In genomic region chr6:147092136-147092535, GRCm38 (mm10) we compare ENCODE assay signal across 8 mouse cellular contexts. TPM values are rescaled to one million over a fixed set of nuclear protein-coding genes. Genes with fewer than 3 reads are reported as not detected.
A peak's percentile ranks its signal among the peaks of the same experiment; 100 is the strongest.
DNase-seq lines count a peak whose midpoint lies in the region; ATAC-seq and TF ChIP-seq lines count a peak whose summit lies in the region.

No protein-coding gene starts in this region.

- in situ Hi-C loops in ES-E14 (cut with MboI; ENCODE audit: low sequenced_read_pairs in 2 of 2, unreplicated experiment in 2 of 2): no loop called here

- peaks cover 10% of the 10 kb centered on the region; the same call in 1 of the 2 replicates for H3K27me3 ChIP-seq in heart, embryonic 12.5 days (replicated peaks)
- peaks cover 22% of the 10 kb centered on the region for H3K27me3 ChIP-seq in kidney, embryonic 15.5 days
- peaks cover 15% of the 10 kb centered on the region; the same call in 1 of the 2 replicates for H3K27me3 ChIP-seq in liver, embryonic 12.5 days (replicated peaks)
- no peaks in the 10 kb centered on the region for H3K27me3 ChIP-seq in neural tube, embryonic 14.5 days (ENCODE audit: control insufficient read depth, insufficient read depth, low read length)

- ATAC-seq in erythroblast, adult 5-6 weeks (replicated peaks; ENCODE audit: low FRiP score, poor library complexity, severe bottlenecking): 0 out of 2 replicates have a peak, but pooled peaks have one; percentile 15
- ATAC-seq in heart, embryonic 12.5 days (ENCODE audit: insufficient number of reproducible peaks, low FRiP score): 0 out of 2 replicates have a peak, but pooled peaks have one; percentile 18
- 0 out of 2 replicates have a peak, but pooled peaks have one; percentile 6 for ATAC-seq in kidney, embryonic 15.5 days (replicated peaks; ENCODE audit: low FRiP score)
- ATAC-seq in liver, embryonic 12.5 days: peak; percentile 11; the same call in 1 of the 2 replicates
- peak; percentile 9 for ATAC-seq in neural tube, embryonic 14.5 days (ENCODE audit: low read depth)

- H3K4me2 ChIP-seq in heart, embryonic 12.5 days: peak overlapping the region; percentile 98
- H3K4me2 ChIP-seq in kidney, embryonic 15.5 days: peak overlapping the region; percentile 98
- H3K4me2 ChIP-seq in liver, embryonic 12.5 days: peak overlapping the region; percentile 86
- H3K4me2 ChIP-seq in neural tube, embryonic 14.5 days (ENCODE audit: low read depth, low read length): peak overlapping the region; percentile 95

- no peak for DNase-seq in ES-E14 (ENCODE audit: low read depth, low spot score)
- peak; percentile 76 for DNase-seq in brain, adult 2 months (ENCODE audit: low read depth, low spot score)
- no peak for DNase-seq in spleen, postnatal 14 days (ENCODE audit: low spot score in 2 of 2)

- H3K9me3 ChIP-seq in ES-E14 (ENCODE audit: control insufficient read depth, insufficient read depth, low read depth, low read length): no peaks in the 10 kb centered on the region
- H3K9me3 ChIP-seq in heart, embryonic 12.5 days (replicated peaks): no peaks in the 10 kb centered on the region
- H3K9me3 ChIP-seq in kidney, embryonic 15.5 days (replicated peaks): no peaks in the 10 kb centered on the region
- no peaks in the 10 kb centered on the region for H3K9me3 ChIP-seq in liver, embryonic 12.5 days (replicated peaks)
- H3K9me3 ChIP-seq in neural tube, embryonic 14.5 days (ENCODE audit: control insufficient read depth, low read length): no peaks in the 10 kb centered on the region

- 2% methylated on average over 15 of the region's 15 CpGs for WGBS in heart, embryonic 12.5 days
- WGBS in kidney, embryonic 15.5 days: 2% methylated on average over 15 of the region's 15 CpGs
- WGBS in liver, embryonic 12.5 days (ENCODE audit: insufficient replicate concordance): 3% methylated on average over 15 of the region's 15 CpGs
- WGBS in neural tube, embryonic 14.5 days: 1% methylated on average over 14 of the region's 15 CpGs

- 0 out of 2 replicates have a peak overlapping the region, but pooled peaks have one; percentile 11 for H3K27ac ChIP-seq in ES-E14 (ENCODE audit: insufficient read depth, low read depth, low read length, poor library complexity, severe bottlenecking)
- peak overlapping the region; percentile 72; the same call in 1 of the 2 replicates for H3K27ac ChIP-seq in heart, embryonic 12.5 days (ENCODE audit: poor library complexity, severe bottlenecking)
- peak overlapping the region; percentile 87 for H3K27ac ChIP-seq in kidney, embryonic 15.5 days
- peak overlapping the region; percentile 73 for H3K27ac ChIP-seq in liver, embryonic 12.5 days
- H3K27ac ChIP-seq in neural tube, embryonic 14.5 days (ENCODE audit: low read depth, low read length): peak overlapping the region; percentile 88

- H3K36me3 ChIP-seq in ES-E14 (ENCODE audit: control insufficient read depth, insufficient read depth, low read length, poor library complexity, severe bottlenecking): peaks cover 7% of the 10 kb centered on the region
- H3K36me3 ChIP-seq in heart, embryonic 12.5 days: peaks cover 22% of the 10 kb centered on the region
- peaks cover 21% of the 10 kb centered on the region for H3K36me3 ChIP-seq in kidney, embryonic 15.5 days
- peaks cover 23% of the 10 kb centered on the region for H3K36me3 ChIP-seq in liver, embryonic 12.5 days
- no peaks in the 10 kb centered on the region for H3K36me3 ChIP-seq in neural tube, embryonic 14.5 days (ENCODE audit: control insufficient read depth, insufficient read depth, low read length)

- peak overlapping the region; percentile 73 to 87 for H3K4me3 ChIP-seq in ES-E14 (ENCODE audit: insufficient read depth in 1 of 2, low read depth in 1 of 2, low read length in 2 of 2, poor library complexity in 1 of 2, severe bottlenecking in 1 of 2)
- H3K4me3 ChIP-seq in heart, embryonic 12.5 days: peak overlapping the region; percentile 81
- H3K4me3 ChIP-seq in kidney, embryonic 15.5 days (replicated peaks): peak overlapping the region; percentile 87
- peak overlapping the region; percentile 77 for H3K4me3 ChIP-seq in liver, embryonic 12.5 days
- peak overlapping the region; percentile 80 for H3K4me3 ChIP-seq in neural tube, embryonic 14.5 days (ENCODE audit: low read depth, low read length)

- peak overlapping the region; percentile 79 for H3K9ac ChIP-seq in ES-E14 (ENCODE audit: insufficient read depth, low read depth, low read length, poor library complexity, severe bottlenecking)
- H3K9ac ChIP-seq in heart, embryonic 12.5 days: peak overlapping the region; percentile 91
- peak overlapping the region; percentile 81 for H3K9ac ChIP-seq in kidney, embryonic 15.5 days
- peak overlapping the region; percentile 77 for H3K9ac ChIP-seq in liver, embryonic 12.5 days
- peak overlapping the region; percentile 92 for H3K9ac ChIP-seq in neural tube, embryonic 14.5 days (replicated peaks; ENCODE audit: low read depth, low read length)

- H3K4me1 ChIP-seq in ES-E14 (ENCODE audit: control insufficient read depth in 2 of 2, insufficient read depth in 2 of 2, low read length in 2 of 2, poor library complexity in 1 of 2): peaks cover under 1 to 11% of the 10 kb centered on the region in 2 experiments; a peak in 1 of 4 replicates
- H3K4me1 ChIP-seq in heart, embryonic 12.5 days (replicated peaks): peaks cover 30% of the 10 kb centered on the region
- H3K4me1 ChIP-seq in kidney, embryonic 15.5 days: peaks cover 27% of the 10 kb centered on the region
- peaks cover 31% of the 10 kb centered on the region for H3K4me1 ChIP-seq in liver, embryonic 12.5 days
- H3K4me1 ChIP-seq in neural tube, embryonic 14.5 days (ENCODE audit: control insufficient read depth, insufficient read depth, low read length): peaks cover 17% of the 10 kb centered on the region

TF ChIP-seq in ES-E14, 5 proteins besides CTCF, POLR2A, EP300 and RAD21:
- TF ChIP-seq ZC3H11A (IDR thresholded peaks at IDR 0.05; ENCODE audit: borderline replicate concordance, low read depth, low read length): no peak
- TF ChIP-seq MAFK (IDR thresholded peaks at IDR 0.05; ENCODE audit: insufficient read depth, low read depth, low read length): no peak
- TF ChIP-seq ZNF384 (IDR thresholded peaks at IDR 0.05; ENCODE audit: low read depth, low read length): no peak
- no peak for TF ChIP-seq HCFC1 (IDR thresholded peaks at IDR 0.05; ENCODE audit: borderline replicate concordance, insufficient read depth, low read length)
- TF ChIP-seq CHD2 (IDR thresholded peaks at IDR 0.05; ENCODE audit: low read depth, low read length): no peak
TF ChIP-seq in ES-E14: peak in this region for 0.

RNA-seq across cellular contexts. Expression of gene Klhl42, which starts 1.0 kb away (rescaled TPM):
- 9.1 and 16.4 TPM in 2 replicates for total RNA-seq in ES-E14 (2012; rRNA removed)
- 1.5 and 2.9 TPM in 2 replicates for total RNA-seq in erythroblast, adult 5-6 weeks (2015; ENCODE audit: low replicate concordance)
- 0.98 and 1.2 TPM in 2 replicates for total RNA-seq in erythroblast, adult 5-6 weeks (2017; ENCODE audit: low replicate concordance)
- 7.4 and 7.9 TPM in 2 replicates for polyA plus RNA-seq in heart, embryonic 12.5 days (2016; fragmentation: Nextera tagmentation; extraction: Ambion mirVana)
- polyA plus RNA-seq in kidney, embryonic 15.5 days (2015; fragmentation: Nextera tagmentation; extraction: Ambion mirVana): 6.4 and 6.5 TPM in 2 replicates
- polyA plus RNA-seq in liver, embryonic 12.5 days (2016; fragmentation: Nextera tagmentation; extraction: Ambion mirVana): 3.6 and 4.1 TPM in 2 replicates
- 9.7 and 10.3 TPM in 2 replicates for polyA plus RNA-seq in neural tube, embryonic 14.5 days (2014; fragmentation: Nextera tagmentation; extraction: Ambion mirVana)

RNA-seq across cellular contexts. Expression of gene Mansc4, which starts 5.3 kb away (rescaled TPM):
- 0.80 and 1.5 TPM in 2 replicates for total RNA-seq in ES-E14 (2012; rRNA removed)
- total RNA-seq in erythroblast, adult 5-6 weeks (2015; ENCODE audit: low replicate concordance): not detected in 2 replicates
- total RNA-seq in erythroblast, adult 5-6 weeks (2017; ENCODE audit: low replicate concordance): not detected in 2 replicates
- polyA plus RNA-seq in heart, embryonic 12.5 days (2016; fragmentation: Nextera tagmentation; extraction: Ambion mirVana): 0.46 and 0.67 TPM in 2 replicates
- 4.6 and 5.0 TPM in 2 replicates for polyA plus RNA-seq in kidney, embryonic 15.5 days (2015; fragmentation: Nextera tagmentation; extraction: Ambion mirVana)
- polyA plus RNA-seq in liver, embryonic 12.5 days (2016; fragmentation: Nextera tagmentation; extraction: Ambion mirVana): 0.11 and 0.16 TPM in 2 replicates
- 0.66 and 1.1 TPM in 2 replicates for polyA plus RNA-seq in neural tube, embryonic 14.5 days (2014; fragmentation: Nextera tagmentation; extraction: Ambion mirVana)

RNA-seq across cellular contexts. Expression of gene Mrps35, which starts 49.6 kb away (rescaled TPM):
- total RNA-seq in ES-E14 (2012; rRNA removed): 63.4 and 74.7 TPM in 2 replicates
- total RNA-seq in erythroblast, adult 5-6 weeks (2015; ENCODE audit: low replicate concordance): 31.3 and 36.3 TPM in 2 replicates
- 13.2 and 23.9 TPM in 2 replicates for total RNA-seq in erythroblast, adult 5-6 weeks (2017; ENCODE audit: low replicate concordance)
- 110 and 119 TPM in 2 replicates for polyA plus RNA-seq in heart, embryonic 12.5 days (2016; fragmentation: Nextera tagmentation; extraction: Ambion mirVana)
- polyA plus RNA-seq in kidney, embryonic 15.5 days (2015; fragmentation: Nextera tagmentation; extraction: Ambion mirVana): 114 and 118 TPM in 2 replicates
- 72.2 and 77.2 TPM in 2 replicates for polyA plus RNA-seq in liver, embryonic 12.5 days (2016; fragmentation: Nextera tagmentation; extraction: Ambion mirVana)
- polyA plus RNA-seq in neural tube, embryonic 14.5 days (2014; fragmentation: Nextera tagmentation; extraction: Ambion mirVana): 66.2 and 82.3 TPM in 2 replicates

RNA-seq across cellular contexts. Expression of gene Rep15, which starts 59.8 kb away (rescaled TPM):
- total RNA-seq in ES-E14 (2012; rRNA removed): 0.80 and 1.6 TPM in 2 replicates
- total RNA-seq in erythroblast, adult 5-6 weeks (2015; ENCODE audit: low replicate concordance): 0.63 TPM in 1 of 2 replicates, not detected in the other
- 0.28 TPM in 1 of 2 replicates, not detected in the other for total RNA-seq in erythroblast, adult 5-6 weeks (2017; ENCODE audit: low replicate concordance)
- polyA plus RNA-seq in heart, embryonic 12.5 days (2016; fragmentation: Nextera tagmentation; extraction: Ambion mirVana): 0.83 and 1.1 TPM in 2 replicates
- polyA plus RNA-seq in kidney, embryonic 15.5 days (2015; fragmentation: Nextera tagmentation; extraction: Ambion mirVana): 1.4 and 1.5 TPM in 2 replicates
- 0.87 and 0.91 TPM in 2 replicates for polyA plus RNA-seq in liver, embryonic 12.5 days (2016; fragmentation: Nextera tagmentation; extraction: Ambion mirVana)
- polyA plus RNA-seq in neural tube, embryonic 14.5 days (2014; fragmentation: Nextera tagmentation; extraction: Ambion mirVana): 0.60 and 0.79 TPM in 2 replicates

Comparison
In these comparisons a context has a peak if more than half of its experiments do, and no peak if none do; other contexts are left out.
1. H3K27ac ChIP-seq: peak in every context shown above with its lines; median percentile 88 in neural tube, embryonic 14.5 days; 87 in kidney, embryonic 15.5 days; 73 in liver, embryonic 12.5 days; 72 in heart, embryonic 12.5 days; 11 in ES-E14.